Mouse (Mus musculus) lung, adult 2 months (tissue): Measurements from ENCODE around the gene Mbl2.
"Not testable (repeated sequence)": the region's sequence is repeated elsewhere in the genome, so short reads cannot be mapped to it uniquely, and the experiment has no call there.

Experiments used
- CTCF ChIP-seq: fragments of 200-500 bp; IDR thresholded peaks from 2 replicates; pipeline ENCODE4 v1.5.1; 2011; ENCODE audit warnings: mild to moderate bottlenecking, low read length, control low read depth; ENCODE audit not compliant: insufficient read depth
- POLR2A ChIP-seq: fragments of 200-500 bp; IDR thresholded peaks from 2 replicates; pipeline ENCODE4 v1.6.1; 2011; ENCODE audit warnings: low read depth, mild to moderate bottlenecking, control low read depth, low read length, borderline replicate concordance; ENCODE audit errors: extremely low read depth

DNA sequence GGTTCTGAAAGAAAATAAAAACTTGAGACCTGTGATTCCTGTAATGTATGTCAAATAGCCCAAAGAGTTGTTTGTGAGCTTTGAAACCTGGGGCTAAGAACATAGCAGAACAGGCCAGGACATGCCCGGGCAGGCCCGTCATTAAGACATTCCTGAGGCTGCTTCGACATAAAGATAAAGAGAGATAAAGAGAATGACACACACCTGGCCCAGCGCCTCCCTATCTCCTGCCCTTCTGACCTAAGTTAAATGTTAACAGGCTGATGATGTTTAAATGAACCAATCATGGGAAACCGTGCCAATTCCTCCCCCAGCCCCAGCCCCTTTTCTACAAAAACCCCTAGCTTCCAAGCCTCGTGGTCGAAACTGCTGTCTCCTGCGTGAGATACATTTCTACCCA is 10.1 kb upstream of the Mbl2 start:
- not testable (repeated sequence) for TF ChIP-seq POLR2A, CTCF
